Mouse (Mus musculus): Measurements from ENCODE around the gene Gm4792. TPM values are rescaled to one million over a fixed set of nuclear protein-coding genes. Genes with fewer than 3 reads are reported as not detected.

Gene Gm4792
- polyA plus RNA-seq, 1 experiment: not detected

DNA sequence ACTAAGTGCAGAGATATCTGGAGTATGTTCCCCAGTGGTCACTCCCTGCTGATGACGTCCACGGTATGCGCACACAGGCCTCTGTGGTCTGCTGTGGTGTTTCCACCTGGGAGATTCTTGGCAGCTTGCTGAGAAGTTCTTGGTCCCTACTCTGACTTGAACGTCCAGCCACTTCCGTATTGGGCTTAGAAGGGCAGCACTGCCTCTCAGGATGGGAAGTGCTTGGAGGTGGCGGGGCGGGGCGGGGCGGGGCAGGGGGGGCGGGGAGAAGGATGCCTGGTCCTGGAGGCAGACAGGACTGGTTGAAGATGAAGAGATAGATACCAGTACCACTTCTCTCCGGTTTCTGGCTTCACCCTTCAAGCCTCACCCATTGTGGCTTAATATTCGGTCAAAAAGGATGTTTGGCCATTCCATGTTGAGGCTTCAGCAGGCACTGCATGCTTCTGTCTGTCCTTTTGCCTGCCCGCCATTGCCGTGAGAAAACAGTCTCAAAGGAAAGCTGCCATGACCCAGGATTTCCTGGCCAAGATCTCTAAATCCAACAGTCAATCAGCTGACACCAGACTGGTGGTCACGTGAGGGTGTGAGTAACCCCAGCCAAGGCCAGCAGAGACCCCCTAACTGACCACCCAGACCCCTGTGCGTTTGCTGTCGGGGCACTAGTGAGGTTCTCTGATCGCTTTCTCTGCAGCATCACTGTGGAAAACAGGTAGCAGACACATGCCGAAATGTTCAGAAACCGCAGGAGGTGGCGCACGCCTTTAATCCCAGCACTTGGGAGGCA lies 46.3 kb upstream of the Gm4792 start:
- no peak overlapping the region for H3K4me3 ChIP-seq (ENCODE audit: insufficient read depth, poor library complexity, severe bottlenecking)
- no peak for TF ChIP-seq MAX (IDR thresholded peaks at IDR 0.05)
- TF ChIP-seq CEBPB (IDR thresholded peaks at IDR 0.05; ENCODE audit: low read depth): no peak
- no peak for TF ChIP-seq CTCF (IDR thresholded peaks at IDR 0.05; ENCODE audit: control insufficient read depth, insufficient read depth, insufficient read length)
- no peak for TF ChIP-seq FOSL1 (IDR thresholded peaks at IDR 0.05; ENCODE audit: insufficient read depth, low read length, poor library complexity, severe bottlenecking)
- no peak for TF ChIP-seq MYOD1 (IDR thresholded peaks at IDR 0.05; ENCODE audit: control insufficient read depth, insufficient read length, low read depth)

DNA sequence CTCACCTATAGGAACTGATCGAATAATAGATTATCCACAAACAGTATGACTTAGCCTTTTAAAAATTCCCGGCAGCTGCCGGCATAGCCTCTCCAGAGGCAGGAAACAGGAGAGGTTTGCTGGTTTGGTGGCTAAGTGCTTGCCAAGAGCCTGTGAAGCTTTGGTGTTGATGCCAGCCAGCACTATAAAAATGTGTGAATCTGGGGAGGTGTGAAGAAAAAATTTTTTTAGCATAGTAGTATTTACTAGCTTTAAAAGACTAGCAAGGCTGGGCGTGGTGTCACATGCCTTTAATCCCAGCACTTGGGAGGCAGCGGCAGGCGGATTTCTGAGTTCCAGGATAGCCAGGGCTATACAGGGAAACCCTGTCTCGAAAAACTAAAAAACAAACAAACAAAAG lies 45.1 kb upstream of the Gm4792 start:
- Histone ChIP-seq H3K79me2 (ENCODE audit: control insufficient read depth, insufficient read depth) (no peaks in the 10 kb centered on the region), H3K36me3 (ENCODE audit: control insufficient read depth, insufficient read depth) (no peaks in the 10 kb centered on the region), H3K27me3 (ENCODE audit: control insufficient read depth, insufficient read depth, insufficient read length) (no peaks in the 10 kb centered on the region), H3ac (ENCODE audit: control insufficient read depth, insufficient read length, low read depth) (no peak overlapping the region), H3K4me3 (ENCODE audit: insufficient read depth, poor library complexity, severe bottlenecking) (no peak overlapping the region), H3K79me3 (ENCODE audit: low read depth) (no peaks in the 10 kb centered on the region)
- TF ChIP-seq USF1 (IDR thresholded peaks at IDR 0.05; ENCODE audit: low read depth): no peak
- no peak for TF ChIP-seq CTCF (IDR thresholded peaks at IDR 0.05; ENCODE audit: control insufficient read depth, insufficient read depth, insufficient read length)
- no peak for TF ChIP-seq FOSL1 (IDR thresholded peaks at IDR 0.05; ENCODE audit: insufficient read depth, low read length, poor library complexity, severe bottlenecking)
- TF ChIP-seq MYOD1 (IDR thresholded peaks at IDR 0.05; ENCODE audit: control insufficient read depth, insufficient read length, low read depth): no peak
- TF ChIP-seq CEBPB (IDR thresholded peaks at IDR 0.05; ENCODE audit: low read depth): no peak
- no peak for TF ChIP-seq MAX (IDR thresholded peaks at IDR 0.05)
- no peak for TF ChIP-seq MYOG (IDR thresholded peaks at IDR 0.05; ENCODE audit: control insufficient read depth, extremely low read depth, insufficient read length)

More for the DNA sequence above, 46.3 kb upstream of the Gm4792 start:
- Histone ChIP-seq H3K27me3 (ENCODE audit: control insufficient read depth, insufficient read depth, insufficient read length) (no peaks in the 10 kb centered on the region), H3K36me3 (ENCODE audit: control insufficient read depth, insufficient read depth) (no peaks in the 10 kb centered on the region), H3ac (ENCODE audit: control insufficient read depth, insufficient read length, low read depth) (no peak overlapping the region), H3K79me3 (ENCODE audit: low read depth) (no peaks in the 10 kb centered on the region), H3K79me2 (ENCODE audit: control insufficient read depth, insufficient read depth) (no peaks in the 10 kb centered on the region)

- no peak overlapping the region for H3ac ChIP-seq (ENCODE audit: control insufficient read depth, insufficient read length, low read depth)
- TF ChIP-seq MAX (IDR thresholded peaks at IDR 0.05): no peak
- TF ChIP-seq CTCF (IDR thresholded peaks at IDR 0.05; ENCODE audit: control insufficient read depth, insufficient read depth, insufficient read length): no peak
- TF ChIP-seq MYOD1 (IDR thresholded peaks at IDR 0.05; ENCODE audit: control insufficient read depth, insufficient read length, low read depth): no peak
- TF ChIP-seq MYOG (IDR thresholded peaks at IDR 0.05; ENCODE audit: control insufficient read depth, extremely low read depth, insufficient read length): no peak
- TF ChIP-seq CEBPB (IDR thresholded peaks at IDR 0.05; ENCODE audit: low read depth): no peak
- no peak for TF ChIP-seq USF1 (IDR thresholded peaks at IDR 0.05; ENCODE audit: low read depth)
- no peak for TF ChIP-seq FOSL1 (IDR thresholded peaks at IDR 0.05; ENCODE audit: insufficient read depth, low read length, poor library complexity, severe bottlenecking)
- H3K79me2 ChIP-seq (ENCODE audit: control insufficient read depth, insufficient read depth): no peaks in the 10 kb centered on the region
- no peak overlapping the region for H3K4me3 ChIP-seq (ENCODE audit: insufficient read depth, poor library complexity, severe bottlenecking)
- H3K79me3 ChIP-seq (ENCODE audit: low read depth): no peaks in the 10 kb centered on the region
- no peaks in the 10 kb centered on the region for H3K27me3 ChIP-seq (ENCODE audit: control insufficient read depth, insufficient read depth, insufficient read length)
- no peaks in the 10 kb centered on the region for H3K36me3 ChIP-seq (ENCODE audit: control insufficient read depth, insufficient read depth)
Observed at GRCm38 (mm10) chr10:94342256-94342655, 43.8 kb upstream of the Gm4792 start.

GRCm38 (mm10) chr10:94341501-94341900 lies 43.0 kb upstream of the Gm4792 start:
- Histone ChIP-seq H3ac (ENCODE audit: control insufficient read depth, insufficient read length, low read depth) (no peak overlapping the region), H3K36me3 (ENCODE audit: control insufficient read depth, insufficient read depth) (no peaks in the 10 kb centered on the region), H3K79me3 (ENCODE audit: low read depth) (no peaks in the 10 kb centered on the region), H3K27me3 (ENCODE audit: control insufficient read depth, insufficient read depth, insufficient read length) (no peaks in the 10 kb centered on the region), H3K4me3 (ENCODE audit: insufficient read depth, poor library complexity, severe bottlenecking) (no peak overlapping the region), H3K79me2 (ENCODE audit: control insufficient read depth, insufficient read depth) (no peaks in the 10 kb centered on the region)
- no peak for TF ChIP-seq CTCF (IDR thresholded peaks at IDR 0.05; ENCODE audit: control insufficient read depth, insufficient read depth, insufficient read length)
- no peak for TF ChIP-seq MYOD1 (IDR thresholded peaks at IDR 0.05; ENCODE audit: control insufficient read depth, insufficient read length, low read depth)
- no peak for TF ChIP-seq MYOG (IDR thresholded peaks at IDR 0.05; ENCODE audit: control insufficient read depth, extremely low read depth, insufficient read length)
- no peak for TF ChIP-seq MAX (IDR thresholded peaks at IDR 0.05)
- no peak for TF ChIP-seq USF1 (IDR thresholded peaks at IDR 0.05; ENCODE audit: low read depth)
- TF ChIP-seq CEBPB (IDR thresholded peaks at IDR 0.05; ENCODE audit: low read depth): no peak
- no peak for TF ChIP-seq FOSL1 (IDR thresholded peaks at IDR 0.05; ENCODE audit: insufficient read depth, low read length, poor library complexity, severe bottlenecking)

DNA sequence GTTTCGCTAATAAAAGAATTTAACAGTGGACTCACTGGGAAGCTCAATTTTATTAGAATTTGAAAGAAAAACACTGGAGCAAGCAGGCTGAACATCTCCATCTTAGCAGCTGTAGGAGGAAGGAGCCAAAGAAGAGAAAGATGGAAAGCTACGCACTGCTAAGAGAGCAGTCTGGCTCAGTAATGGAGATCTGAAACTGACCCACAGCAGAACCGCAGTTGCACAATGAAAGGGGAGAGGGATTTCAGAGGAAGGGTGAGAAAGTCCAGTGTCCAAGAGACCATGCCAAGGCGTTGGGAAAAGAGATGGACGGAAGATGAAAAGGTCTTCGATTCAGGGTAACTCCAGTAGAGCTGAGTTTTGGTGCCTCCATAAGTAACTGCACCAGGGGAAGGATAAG lies 37.6 kb upstream of the Gm4792 start:
- Histone ChIP-seq H3K79me3 (ENCODE audit: low read depth) (no peaks in the 10 kb centered on the region), H3K4me3 (ENCODE audit: insufficient read depth, poor library complexity, severe bottlenecking) (no peak overlapping the region), H3K36me3 (ENCODE audit: control insufficient read depth, insufficient read depth) (no peaks in the 10 kb centered on the region), H3ac (ENCODE audit: control insufficient read depth, insufficient read length, low read depth) (no peak overlapping the region), H3K79me2 (ENCODE audit: control insufficient read depth, insufficient read depth) (no peaks in the 10 kb centered on the region), H3K27me3 (ENCODE audit: control insufficient read depth, insufficient read depth, insufficient read length) (no peaks in the 10 kb centered on the region)
- no peak for TF ChIP-seq MYOG (IDR thresholded peaks at IDR 0.05; ENCODE audit: control insufficient read depth, extremely low read depth, insufficient read length)
- TF ChIP-seq MAX (IDR thresholded peaks at IDR 0.05): no peak
- no peak for TF ChIP-seq USF1 (IDR thresholded peaks at IDR 0.05; ENCODE audit: low read depth)
- TF ChIP-seq FOSL1 (IDR thresholded peaks at IDR 0.05; ENCODE audit: insufficient read depth, low read length, poor library complexity, severe bottlenecking): no peak
- TF ChIP-seq CEBPB (IDR thresholded peaks at IDR 0.05; ENCODE audit: low read depth): no peak
- no peak for TF ChIP-seq CTCF (IDR thresholded peaks at IDR 0.05; ENCODE audit: control insufficient read depth, insufficient read depth, insufficient read length)
- TF ChIP-seq MYOD1 (IDR thresholded peaks at IDR 0.05; ENCODE audit: control insufficient read depth, insufficient read length, low read depth): no peak
